Comparison of ENCODE assay signal across 10 mouse cellular contexts in the genomic region with DNA sequence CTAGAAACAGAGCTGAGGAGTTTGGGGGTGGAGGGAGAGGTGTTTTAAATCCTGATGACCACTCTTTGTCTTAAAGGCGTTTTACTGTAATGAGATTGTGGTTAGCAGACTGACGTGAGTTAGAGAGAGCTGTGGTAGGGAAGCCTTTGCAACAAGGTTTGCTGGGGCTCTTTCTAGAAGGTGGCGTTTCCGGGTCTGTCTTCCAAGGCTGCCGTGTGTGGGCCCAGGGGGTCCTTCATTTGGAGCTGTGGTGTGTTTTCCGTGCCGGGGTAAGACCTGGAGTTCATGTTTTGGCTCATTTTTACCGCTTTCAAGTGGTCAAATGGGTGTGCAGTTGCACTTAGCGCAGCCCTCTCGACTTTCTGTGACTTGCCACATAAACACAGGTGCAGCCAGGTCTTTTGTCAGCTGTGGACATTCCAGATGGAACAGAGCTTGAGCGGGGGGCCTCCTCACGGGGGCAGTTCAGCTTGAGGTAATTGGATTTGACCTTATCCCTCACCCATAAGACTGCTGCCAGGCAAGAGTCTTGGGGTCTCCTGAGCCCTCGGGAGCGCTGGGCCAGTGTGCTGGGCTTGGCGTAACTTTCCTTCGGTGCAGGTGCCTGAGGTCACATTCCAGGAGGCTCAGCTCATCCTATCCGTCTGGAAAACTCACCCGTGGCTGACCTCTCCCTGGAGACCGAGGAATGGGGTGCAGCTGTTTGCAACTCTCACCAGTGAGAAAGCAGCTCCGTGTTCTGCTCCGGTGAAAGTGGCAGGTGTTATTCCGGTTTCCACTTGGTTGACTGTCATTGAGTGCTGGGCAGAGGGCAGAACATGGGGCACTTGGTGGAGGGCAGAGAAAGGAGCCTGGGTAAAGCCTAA.
A peak's percentile ranks its signal among the peaks of the same experiment; 100 is the strongest.
DNase-seq lines count a peak whose midpoint lies in the region; ATAC-seq and TF ChIP-seq lines count a peak whose summit lies in the region.
"Had no signal": no experiment of that assay in that cellular context is flagged by ENCODE, and none has a peak within 500 bp of the region (broad histone marks: within the 10 kb centered on the region; RNA-seq: fewer than 3 reads in every experiment).

No protein-coding gene starts in this region.

- H3K4me3 ChIP-seq in lung, embryonic 15.5 days: no peak overlapping the region
- H3K4me3 ChIP-seq in embryonic facial prominence, embryonic 10.5 days: peak overlapping the region; percentile 21; the same call in 1 of the 2 replicates
- H3K4me3 ChIP-seq in cerebellum, adult 2 months (replicated peaks; ENCODE audit: insufficient read depth, low read depth, low read length): no peak overlapping the region
- H3K4me3 ChIP-seq: forebrain, embryonic 12.5 days; hindbrain, embryonic 15.5 days had no signal

- H3K9ac ChIP-seq in lung, embryonic 15.5 days: no peak overlapping the region
- H3K9ac ChIP-seq: forebrain, embryonic 12.5 days; hindbrain, embryonic 15.5 days had no signal

- no peak for ATAC-seq in lung, embryonic 15.5 days (ENCODE audit: borderline replicate concordance, extremely low read depth, low FRiP score, low TSS enrichment)

- no peaks in the 10 kb centered on the region for H3K9me3 ChIP-seq in lung, embryonic 15.5 days
- H3K9me3 ChIP-seq in embryonic facial prominence, embryonic 10.5 days: no peaks in the 10 kb centered on the region
- H3K9me3 ChIP-seq: forebrain, embryonic 12.5 days; hindbrain, embryonic 15.5 days had no signal

- no peaks in the 10 kb centered on the region for H3K27me3 ChIP-seq in lung, embryonic 15.5 days
- no peaks in the 10 kb centered on the region for H3K27me3 ChIP-seq in embryonic facial prominence, embryonic 10.5 days (replicated peaks; ENCODE audit: low read depth, poor library complexity, severe bottlenecking)
- H3K27me3 ChIP-seq in cerebellum, adult 2 months (ENCODE audit: control insufficient read depth, insufficient read depth, low read length): no peaks in the 10 kb centered on the region
- H3K27me3 ChIP-seq: hindbrain, embryonic 15.5 days had no signal

- H3K27ac ChIP-seq in lung, embryonic 15.5 days: no peak overlapping the region
- peak overlapping the region; percentile 63 for H3K27ac ChIP-seq in embryonic facial prominence, embryonic 10.5 days (replicated peaks)
- no peak overlapping the region for H3K27ac ChIP-seq in cerebellum, adult 2 months (ENCODE audit: insufficient read depth, low read length)
- H3K27ac ChIP-seq: forebrain, embryonic 12.5 days; hindbrain, embryonic 15.5 days had no signal

- no peak for DNase-seq in lung, postnatal 36 days
- DNase-seq in embryonic facial prominence, embryonic 10.5 days (ENCODE audit: low spot score): peak; percentile 67
- peak; percentile 17 to 20 for DNase-seq in kidney, postnatal 36 days
- peak; percentile 59 for DNase-seq in thymus, postnatal 14 days
- DNase-seq in adrenal gland, postnatal 10 days: no peak
- DNase-seq in cerebellum, adult 2 months: no peak
- DNase-seq in heart, adult 11 months: no peak

- no peak for TF ChIP-seq CTCF in cerebellum, adult 2 months (IDR thresholded peaks at IDR 0.05; ENCODE audit: borderline replicate concordance, insufficient read depth, low read depth, low read length)

- TF ChIP-seq POLR2A in cerebellum, adult 2 months (IDR thresholded peaks at IDR 0.05; ENCODE audit: borderline replicate concordance, insufficient read depth, low read length): no peak

- 24% methylated on average over 22 of the region's 22 CpGs for WGBS in lung, embryonic 15.5 days
- 35% methylated on average over 22 of the region's 22 CpGs for WGBS in embryonic facial prominence, embryonic 10.5 days
- whole genome bisulfite sequencing in cerebellum, adult 2 months: 60% methylated on average over 22 of the region's 22 CpGs

- H3K4me1 ChIP-seq in lung, embryonic 15.5 days: peaks cover 4% of the 10 kb centered on the region
- peaks cover 40% of the 10 kb centered on the region for H3K4me1 ChIP-seq in embryonic facial prominence, embryonic 10.5 days
- H3K4me1 ChIP-seq in cerebellum, adult 2 months (ENCODE audit: control insufficient read depth, insufficient read depth, low read length): no peaks in the 10 kb centered on the region

- no peaks in the 10 kb centered on the region for H3K36me3 ChIP-seq in lung, embryonic 15.5 days
- no peaks in the 10 kb centered on the region for H3K36me3 ChIP-seq in embryonic facial prominence, embryonic 10.5 days (replicated peaks)
- H3K36me3 ChIP-seq: forebrain, embryonic 12.5 days; hindbrain, embryonic 15.5 days had no signal

- peak overlapping the region; percentile 28; the same call in 1 of the 2 replicates for H3K4me2 ChIP-seq in lung, embryonic 15.5 days
- H3K4me2 ChIP-seq: forebrain, embryonic 12.5 days; hindbrain, embryonic 15.5 days had no signal

Comparison
In these comparisons a context has a peak if more than half of its experiments do, and no peak if none do; other contexts are left out.
1. DNase-seq: peak in embryonic facial prominence, embryonic 10.5 days (single experiment), kidney, postnatal 36 days (2 of 2) and thymus, postnatal 14 days (single experiment); none in lung, postnatal 36 days (single experiment), adrenal gland, postnatal 10 days (single experiment), cerebellum, adult 2 months (0 of 2) and heart, adult 11 months (single experiment).